Mouse (Mus musculus) cortical plate, adult 2 months (tissue): ENCODE results near the gene Tas1r1. TPM values are rescaled to one million over a fixed set of nuclear protein-coding genes. Genes with fewer than 3 reads are reported as not detected.

Experiments used
- H3K27ac ChIP-seq: fragments of 200-500 bp; 2 replicates; pipeline ENCODE4 v1.5.1; 2012; ENCODE audit warnings: low read length, control low read depth, inconsistent platforms; ENCODE audit not compliant: insufficient read depth
- H3K4me1 ChIP-seq: fragments of 200-500 bp; 2 replicates; pipeline ENCODE4 v1.6.1; 2011; ENCODE audit warnings: low read length; ENCODE audit not compliant: control insufficient read depth, insufficient read depth
- H3K4me3 ChIP-seq: fragments of 200-500 bp; 2 replicates; pipeline ENCODE4 v1.5.1; 2011; ENCODE audit warnings: mild to moderate bottlenecking, low read length, control low read depth; ENCODE audit not compliant: insufficient read depth
- CTCF ChIP-seq: fragments of 200-500 bp; IDR thresholded peaks from 2 replicates; pipeline ENCODE4 v1.5.1; 2011; ENCODE audit warnings: mild to moderate bottlenecking, control low read depth, low read length; ENCODE audit not compliant: insufficient read depth; ENCODE audit errors: extremely low read depth
- POLR2A ChIP-seq: fragments of 200-500 bp; IDR thresholded peaks from 2 replicates; pipeline ENCODE4 v1.6.1; 2011; ENCODE audit warnings: mild to moderate bottlenecking, low read length, control low read depth; ENCODE audit not compliant: insufficient read depth; ENCODE audit errors: extremely low read depth
- polyA plus RNA-seq: library from polyadenylated mRNA; depleted of rRNA; stranded (reverse); fragments of >200 nt; gene quantifications from 2 replicates; pipeline ENCODE4 v1.2.3, GENCODE M21; 2012

Gene Tas1r1
- polyA plus RNA-seq, 1 experiment: 0.23 TPM

DNA sequence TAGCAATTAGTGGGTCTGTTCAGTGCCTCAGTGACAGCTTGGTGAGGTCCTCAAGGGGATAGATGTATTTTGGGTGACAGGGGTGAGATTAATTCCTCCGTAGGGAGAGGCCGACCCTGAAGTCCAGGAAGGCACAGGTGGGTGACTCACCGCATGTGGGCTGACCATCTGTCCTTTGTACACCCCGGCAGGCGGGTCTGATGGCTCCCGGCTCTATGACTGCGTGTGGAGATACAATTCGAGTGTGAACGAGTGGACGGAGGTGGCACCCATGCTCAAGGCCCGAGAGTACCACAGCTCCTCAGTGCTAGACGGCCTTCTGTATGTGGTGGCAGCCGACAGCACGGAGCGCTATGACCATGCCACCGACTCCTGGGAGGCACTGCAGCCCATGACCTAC, 26.3 kb downstream of the Tas1r1 start:
- Histone ChIP-seq H3K4me3 (no peak overlapping the region), H3K27ac (no peak overlapping the region), H3K4me1 (peaks cover 3% of the 10 kb centered on the region)
- TF ChIP-seq POLR2A: no peak
- no peak for TF ChIP-seq CTCF

DNA sequence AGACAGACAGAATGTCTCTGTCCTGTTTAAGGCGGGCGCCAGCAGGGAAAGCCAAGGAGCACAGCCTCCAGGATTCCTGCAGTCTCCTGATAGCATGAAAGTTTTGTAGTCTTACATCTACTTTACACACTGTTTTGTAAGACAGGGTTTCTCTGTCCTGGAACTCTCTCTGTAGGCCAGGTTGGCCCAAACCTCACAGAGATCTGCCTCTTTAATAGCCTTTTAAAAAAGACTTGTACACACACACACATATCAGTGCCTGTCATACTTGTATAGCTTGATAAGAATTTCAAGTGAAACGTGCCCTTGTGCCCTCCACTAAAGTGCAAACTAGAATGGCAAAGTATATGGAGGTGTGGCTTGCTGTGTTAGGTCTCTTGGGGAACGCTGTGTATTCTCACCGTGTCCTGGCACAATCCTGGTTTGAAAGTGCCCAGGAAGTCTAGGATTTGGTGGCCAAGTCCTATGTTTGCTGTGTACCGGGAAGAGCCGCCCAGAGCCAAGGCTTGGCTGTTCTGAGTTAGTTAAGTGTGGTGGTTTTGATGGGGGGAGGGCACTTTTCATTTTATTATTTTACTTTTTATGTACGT, 27.1 kb downstream of the Tas1r1 start:
- peak overlapping the region; percentile 91 for H3K4me3 ChIP-seq

DNA sequence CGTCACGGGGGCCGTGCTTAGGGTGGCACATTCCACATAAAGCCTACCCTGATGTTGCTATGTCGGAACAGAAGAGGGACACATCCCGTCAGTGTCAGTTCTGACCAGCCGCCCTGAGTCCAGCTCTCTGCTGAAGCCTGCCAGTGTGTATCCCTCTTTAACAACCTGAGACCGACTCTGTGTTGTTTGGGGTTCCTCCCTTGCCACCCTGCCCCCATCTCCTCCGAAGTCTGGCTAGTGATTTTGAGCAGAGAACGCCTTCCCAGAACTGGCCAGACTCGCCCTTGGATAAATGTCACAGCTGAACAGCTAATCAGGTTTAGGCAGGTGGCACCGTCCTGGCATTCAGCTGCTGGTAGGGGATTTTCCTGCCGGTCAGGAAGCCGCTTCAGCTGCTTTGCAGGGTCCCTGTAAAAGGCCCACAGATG, 27.6 kb downstream of the Tas1r1 start:
- no peak overlapping the region for H3K27ac ChIP-seq
- TF ChIP-seq POLR2A (no peak), CTCF (no peak)
- peaks cover 3% of the 10 kb centered on the region for H3K4me1 ChIP-seq
- H3K4me3 ChIP-seq: peak overlapping the region; percentile 91

More for the DNA sequence above, 27.1 kb downstream of the Tas1r1 start:
- TF ChIP-seq POLR2A: no peak
- no peak for TF ChIP-seq CTCF
- Histone ChIP-seq H3K27ac (no peak overlapping the region), H3K4me1 (peaks cover 3% of the 10 kb centered on the region)

DNA sequence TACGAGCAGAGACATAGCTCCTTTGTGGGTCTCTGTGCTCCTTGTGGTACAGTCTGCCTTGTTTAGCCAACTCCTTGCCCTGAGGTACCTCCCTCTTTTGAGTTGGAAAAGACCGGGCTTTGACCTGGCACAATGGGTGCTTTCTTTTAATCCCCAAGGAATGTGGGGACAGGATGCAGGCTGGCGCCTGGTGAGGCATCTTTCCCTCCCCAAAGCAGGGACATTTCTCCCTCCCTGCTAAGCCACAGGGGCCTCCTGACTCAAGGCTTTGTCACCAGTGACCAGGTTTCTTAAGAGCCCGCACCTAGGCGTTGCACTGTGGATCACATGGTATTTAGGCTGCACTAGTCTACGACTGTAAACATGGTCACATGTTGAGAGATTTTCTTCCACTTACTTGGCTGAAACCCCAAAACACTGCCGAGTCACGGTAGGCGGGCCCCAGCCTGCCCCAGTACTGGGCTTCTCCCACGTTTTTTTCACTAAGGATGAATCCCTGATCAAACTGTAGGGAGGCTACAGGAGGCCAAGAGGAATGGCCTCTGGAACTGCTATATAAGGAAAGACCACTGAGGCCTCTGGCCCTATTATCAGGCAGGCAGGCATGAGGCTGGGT, 28.2 kb downstream of the Tas1r1 start:
- H3K27ac ChIP-seq: 0 out of 2 replicates have a peak overlapping the region, but pooled peaks have one; percentile 14
- H3K4me3 ChIP-seq: peak overlapping the region; percentile 91
- peaks cover 3% of the 10 kb centered on the region for H3K4me1 ChIP-seq
- TF ChIP-seq POLR2A (no peak), CTCF (no peak)

DNA sequence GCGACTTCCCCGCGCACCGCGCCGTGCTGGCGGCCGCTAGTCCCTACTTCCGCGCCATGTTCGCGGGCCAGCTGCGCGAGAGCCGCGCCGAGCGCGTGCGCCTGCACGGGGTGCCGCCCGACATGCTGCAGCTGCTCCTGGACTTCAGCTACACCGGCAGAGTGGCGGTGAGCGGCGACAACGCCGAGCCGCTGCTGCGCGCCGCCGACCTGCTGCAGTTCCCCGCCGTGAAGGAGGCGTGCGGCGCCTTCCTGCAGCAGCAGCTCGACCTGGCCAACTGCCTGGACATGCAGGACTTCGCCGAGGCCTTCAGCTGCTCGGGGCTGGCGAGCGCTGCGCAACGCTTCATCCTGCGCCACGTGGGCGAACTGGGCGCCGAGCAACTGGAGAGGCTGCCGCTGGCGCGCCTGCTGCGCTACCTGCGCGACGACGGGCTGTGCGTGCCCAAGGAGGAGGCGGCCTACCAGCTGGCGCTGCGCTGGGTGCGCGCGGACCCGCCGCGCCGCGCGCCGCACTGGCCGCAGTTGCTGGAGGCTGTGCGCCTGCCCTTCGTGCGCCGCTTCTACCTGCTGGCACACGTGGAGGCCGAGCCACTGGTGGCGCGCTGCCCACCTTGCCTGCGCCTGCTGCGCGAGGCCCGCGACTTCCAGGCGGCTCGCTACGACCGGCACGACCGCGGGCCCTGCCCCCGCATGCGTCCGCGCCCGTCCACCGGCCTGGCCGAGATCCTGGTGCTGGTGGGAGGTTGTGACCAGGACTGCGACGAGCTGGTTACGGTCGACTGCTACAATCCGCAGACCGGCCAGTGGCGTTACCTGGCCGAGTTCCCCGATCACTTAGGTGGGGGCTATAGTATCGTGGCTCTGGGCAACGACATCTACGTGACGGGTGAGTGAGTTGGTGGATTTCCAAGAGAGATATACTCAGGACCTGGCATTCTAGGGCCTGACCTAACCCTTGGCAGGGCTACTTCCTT, 29.0 kb downstream of the Tas1r1 start:
- no peak for TF ChIP-seq CTCF
- peak; percentile 9; the same call in 1 of the 2 replicates for TF ChIP-seq POLR2A

DNA sequence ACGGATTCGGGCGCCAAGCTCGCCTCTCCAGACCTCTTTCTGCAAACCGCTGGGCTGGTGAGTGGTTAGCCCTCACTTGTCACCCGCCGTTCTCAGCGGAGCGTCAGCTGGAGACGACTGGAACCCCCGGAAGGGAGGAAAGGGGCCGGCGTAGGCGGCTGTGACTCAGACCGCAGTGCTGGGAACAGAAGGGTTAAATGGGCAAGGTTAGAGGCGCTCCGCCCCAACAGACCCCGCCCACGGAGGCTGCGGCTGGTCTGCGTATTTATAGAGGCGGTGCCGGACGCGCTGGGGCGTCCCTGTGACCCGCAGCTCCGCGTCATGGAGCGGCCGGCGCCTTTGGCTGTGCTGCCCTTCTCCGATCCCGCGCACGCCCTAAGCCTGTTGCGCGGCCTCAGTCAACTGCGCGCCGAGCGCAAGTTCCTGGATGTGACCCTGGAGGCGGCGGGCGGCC, 29.7 kb downstream of the Tas1r1 start, which contains the start of gene Klhl21:
Klhl21 (plus strand) TSS at position 182 of the 454 bp plus-strand sequence.
- Histone ChIP-seq H3K4me1 (peaks cover 3% of the 10 kb centered on the region), H3K27ac (peak within 1 kb of the TSS; percentile 98), H3K4me3 (peak within 1 kb of the TSS; percentile 91)
- TF ChIP-seq CTCF: no peak
- TF ChIP-seq POLR2A: peak; percentile 79

More for the DNA sequence above, 29.0 kb downstream of the Tas1r1 start:
- Histone ChIP-seq H3K27ac (peak overlapping the region; percentile 98), H3K4me3 (peak overlapping the region; percentile 91), H3K4me1 (peaks cover 3% of the 10 kb centered on the region)

DNA sequence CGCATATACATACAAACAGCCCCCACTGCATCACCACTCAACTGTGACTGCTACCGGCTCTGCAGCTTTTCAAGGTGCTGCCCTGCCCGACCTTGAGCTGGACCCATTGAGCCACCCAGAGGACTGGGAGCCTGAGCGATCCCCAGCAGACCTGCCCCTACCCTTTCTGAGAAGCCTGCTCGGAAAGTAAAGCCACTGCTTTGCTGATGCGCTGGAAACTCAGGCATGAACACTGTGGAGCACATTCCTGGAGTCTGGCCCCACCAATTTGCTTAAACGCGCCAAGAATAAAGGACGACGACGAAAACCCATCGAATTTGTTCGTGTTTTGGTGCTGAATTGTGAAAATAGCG, 30.2 kb downstream of the Tas1r1 start:
- peak overlapping the region; percentile 91 for H3K4me3 ChIP-seq
- peaks cover 3% of the 10 kb centered on the region for H3K4me1 ChIP-seq
- peak overlapping the region; percentile 6; the same call in 1 of the 2 replicates for H3K27ac ChIP-seq
- TF ChIP-seq POLR2A (no peak), CTCF (no peak)

DNA sequence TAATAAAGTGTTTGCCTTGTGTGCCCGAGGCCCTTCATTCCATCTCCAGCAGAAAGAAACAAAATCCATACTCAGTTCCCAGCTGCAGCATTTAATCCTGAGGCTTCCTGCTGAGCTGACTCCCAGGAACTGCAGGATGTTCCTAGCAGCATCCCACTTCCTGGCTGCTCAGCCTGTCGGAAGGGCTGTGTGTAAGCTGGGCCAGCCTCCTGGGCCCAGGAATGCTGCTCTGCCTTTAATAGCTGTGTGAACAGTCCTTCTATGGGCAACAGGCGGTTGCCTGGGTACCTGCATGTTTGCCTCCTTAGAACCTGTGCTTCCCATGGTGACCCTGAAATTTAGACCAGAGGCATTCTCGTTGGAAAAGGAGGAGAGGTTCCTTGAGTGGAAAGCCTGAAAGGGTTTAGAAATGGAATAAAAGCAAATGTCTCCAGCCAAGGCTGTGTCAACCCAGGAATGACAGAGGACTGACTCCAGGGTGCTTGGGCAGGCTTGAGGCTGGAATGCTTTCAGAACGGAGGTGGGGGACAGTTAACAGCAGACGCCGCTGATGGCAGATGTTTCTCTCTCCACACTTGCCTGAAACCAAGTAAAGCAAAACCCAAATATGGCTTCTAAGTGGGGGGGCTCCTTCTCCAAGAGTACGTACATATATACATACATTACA, 30.8 kb downstream of the Tas1r1 start:
- H3K27ac ChIP-seq: no peak overlapping the region
- peaks cover 1% of the 10 kb centered on the region for H3K4me1 ChIP-seq
- H3K4me3 ChIP-seq: peak overlapping the region; percentile 91
- no peak for TF ChIP-seq CTCF
- peak; percentile 66 for TF ChIP-seq POLR2A

DNA sequence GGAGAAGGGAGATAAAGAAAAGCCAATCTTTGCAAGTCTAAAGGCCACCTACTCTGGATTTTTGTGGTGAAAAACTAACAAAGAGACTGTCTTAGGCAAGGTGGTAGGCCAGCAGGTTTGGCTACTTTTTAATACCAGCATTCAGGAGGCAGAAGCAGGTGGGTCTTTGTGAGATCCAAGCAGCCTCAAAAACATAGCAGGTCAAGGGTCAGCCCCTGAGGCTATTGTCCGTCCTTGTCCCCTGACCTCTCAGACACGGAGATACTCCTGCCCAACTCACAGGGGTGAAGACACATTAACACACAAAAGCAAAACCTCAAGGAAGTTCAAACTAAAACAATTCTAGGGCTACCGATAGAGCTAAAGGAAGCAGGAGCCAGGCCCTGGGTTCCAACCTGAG, 31.6 kb downstream of the Tas1r1 start:
- TF ChIP-seq POLR2A (no peak), CTCF (no peak)
- no peak overlapping the region for H3K4me3 ChIP-seq
- no peak overlapping the region for H3K27ac ChIP-seq
- peaks cover 1% of the 10 kb centered on the region for H3K4me1 ChIP-seq
